Mouse (Mus musculus) retina, postnatal 1 day (tissue): ENCODE results near the gene Slc7a7.
"Not testable (repeated sequence)": the region's sequence is repeated elsewhere in the genome, so short reads cannot be mapped to it uniquely, and the experiment has no call there.

ENCODE experiments used
- DNase-seq: peaks from one replicate; pipeline ENCODE4 v3.0.0-alpha.2; 2012

Gene Slc7a7

DNA sequence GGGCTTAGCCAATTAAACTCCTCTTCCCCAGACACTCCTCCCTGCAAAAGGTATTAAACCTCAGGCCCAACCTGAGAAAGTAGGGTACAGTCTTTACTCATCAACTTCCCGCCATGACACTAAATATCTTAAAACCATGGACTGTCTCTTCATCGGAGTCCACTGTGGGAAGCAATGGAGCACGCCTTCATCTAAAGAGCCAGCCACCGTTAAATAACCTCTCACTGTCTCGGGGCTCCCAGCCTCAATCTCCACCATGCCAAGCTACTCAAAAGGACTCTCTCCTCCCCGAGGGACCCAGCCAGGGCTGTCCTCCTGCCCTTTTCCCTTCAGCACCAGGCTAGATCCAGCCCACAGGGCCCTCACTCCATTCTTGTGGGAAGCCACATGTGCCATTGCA lies 47.0 kb downstream of the Slc7a7 start:
- DNase-seq = no peak

GRCm38 (mm10) chr14:54369372-54369771 lies 48.2 kb downstream of the Slc7a7 start:
- DNase-seq = no peak

- DNase-seq = no peak
Measured at GRCm38 (mm10) chr14:54367429-54368060, 50.0 kb downstream of the Slc7a7 start.

GRCm38 (mm10) chr14:54366581-54366980 lies 51.0 kb downstream of the Slc7a7 start:
- DNase-seq = no peak

DNA sequence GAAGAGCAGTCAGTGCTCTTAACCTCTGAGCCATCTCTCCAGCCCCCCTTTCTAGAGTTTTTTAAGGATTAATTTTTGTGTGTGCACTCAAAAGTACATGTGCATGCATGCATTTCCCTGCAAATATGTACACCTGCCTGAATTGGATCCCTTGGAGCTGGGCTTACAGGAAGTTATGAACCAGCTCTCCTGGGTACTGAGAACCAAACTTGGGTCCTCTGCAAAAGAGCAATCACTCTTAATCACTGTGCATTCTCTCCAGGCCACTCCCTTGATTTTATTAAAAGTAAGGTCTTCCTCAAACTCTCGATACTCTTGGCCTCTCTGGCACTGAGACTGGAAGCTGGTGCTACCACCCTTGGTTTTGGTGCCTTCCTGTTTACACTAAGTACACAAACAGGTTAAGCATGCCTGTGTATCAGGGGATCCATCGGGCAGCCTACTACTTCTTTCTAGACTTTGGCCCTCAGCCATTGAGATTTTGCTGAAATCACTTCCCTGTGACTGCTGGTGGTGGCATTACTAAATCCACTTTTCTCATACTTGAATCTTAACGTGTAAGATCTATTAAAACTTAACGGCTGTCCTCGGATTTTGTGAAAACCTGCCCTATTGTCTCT lies 52.4 kb downstream of the Slc7a7 start:
- no peak for DNase-seq

DNA sequence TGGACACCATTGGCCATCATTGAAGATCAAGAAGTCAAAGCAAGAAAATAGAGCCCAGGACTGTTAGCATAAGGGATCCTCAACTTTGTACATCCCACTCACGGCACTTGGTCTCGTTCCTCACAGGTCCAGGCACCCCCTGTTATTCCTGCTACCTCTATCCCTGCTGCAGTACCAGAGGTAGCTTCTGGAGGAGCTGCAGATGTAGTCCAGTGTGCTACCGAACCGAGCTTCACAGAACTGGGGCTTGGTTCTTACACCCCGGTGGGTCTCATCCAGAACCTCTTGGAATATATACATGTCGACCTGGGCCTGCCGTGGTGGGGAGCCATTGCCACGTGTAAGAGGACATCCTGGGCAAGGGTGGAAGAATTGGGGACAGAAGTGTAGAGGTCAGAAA lies 54.4 kb downstream of the Slc7a7 start:
- no peak for DNase-seq

- DNase-seq = peak; percentile 97
Measured at GRCm38 (mm10) chr14:54360577-54361340, 56.8 kb downstream of the Slc7a7 start, which contains the start of gene Oxa1l. Gene Oxa1l (plus strand): TSS chr14:54360834.

DNA sequence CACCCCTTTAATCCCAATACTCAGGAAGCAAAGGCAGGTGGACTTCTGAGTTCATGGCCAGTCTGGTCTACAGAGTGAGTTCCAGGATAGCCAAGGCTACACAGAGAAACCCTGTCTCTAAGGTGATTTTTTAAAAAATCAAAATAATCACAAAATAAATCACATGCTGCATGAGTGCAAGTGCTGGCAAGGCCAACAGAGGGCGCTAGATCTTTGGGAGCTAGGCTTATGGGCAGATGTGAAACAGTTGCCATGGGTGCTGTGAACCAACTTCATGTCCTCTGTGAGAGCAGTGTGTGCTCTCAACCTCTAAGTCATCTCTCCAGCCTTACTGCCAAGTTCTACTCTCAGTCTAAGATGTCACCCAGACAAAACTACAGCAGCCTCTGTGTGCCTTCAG lies 63.2 kb downstream of the Slc7a7 start:
- DNase-seq = no peak

- DNase-seq = no peak
Measured at GRCm38 (mm10) chr14:54352314-54352713, 65.3 kb downstream of the Slc7a7 start.

DNA sequence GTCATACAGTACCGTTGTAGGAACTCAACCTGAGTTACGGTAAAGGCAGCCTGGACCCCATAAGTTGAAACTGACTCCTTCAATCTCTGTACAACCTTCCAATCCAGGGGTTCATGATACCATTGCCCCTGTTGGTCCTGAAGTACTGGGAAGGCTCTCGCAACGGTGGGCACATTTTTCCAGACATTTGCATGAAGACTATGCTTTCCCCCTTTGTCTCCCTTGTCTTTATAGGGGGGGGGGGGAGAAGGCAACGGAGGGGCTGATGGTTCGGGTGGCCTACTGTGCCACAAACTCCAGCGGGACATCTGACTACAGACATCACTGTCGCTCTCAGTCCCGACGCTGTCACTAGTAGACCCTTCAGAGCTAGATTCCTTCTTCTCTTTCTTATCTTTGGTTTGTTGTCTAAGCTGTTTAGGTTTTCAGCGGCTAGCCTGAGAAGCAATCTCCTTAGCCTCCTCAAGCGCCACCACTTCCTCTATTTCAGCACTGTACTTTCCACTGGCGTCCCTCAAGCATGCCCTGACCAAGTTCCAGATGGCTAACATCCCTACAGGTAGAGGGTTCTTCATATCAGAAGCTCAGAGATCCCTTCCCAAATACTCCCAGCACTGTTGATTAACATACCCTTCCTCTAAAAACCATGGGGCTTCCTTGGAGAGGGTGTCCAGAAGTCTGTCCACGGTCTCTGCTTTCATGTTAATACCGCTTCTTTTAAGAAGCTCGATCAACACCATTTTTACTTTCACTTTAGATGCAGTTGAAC lies 66.6 kb downstream of the Slc7a7 start:
- not testable (repeated sequence) for DNase-seq

DNA sequence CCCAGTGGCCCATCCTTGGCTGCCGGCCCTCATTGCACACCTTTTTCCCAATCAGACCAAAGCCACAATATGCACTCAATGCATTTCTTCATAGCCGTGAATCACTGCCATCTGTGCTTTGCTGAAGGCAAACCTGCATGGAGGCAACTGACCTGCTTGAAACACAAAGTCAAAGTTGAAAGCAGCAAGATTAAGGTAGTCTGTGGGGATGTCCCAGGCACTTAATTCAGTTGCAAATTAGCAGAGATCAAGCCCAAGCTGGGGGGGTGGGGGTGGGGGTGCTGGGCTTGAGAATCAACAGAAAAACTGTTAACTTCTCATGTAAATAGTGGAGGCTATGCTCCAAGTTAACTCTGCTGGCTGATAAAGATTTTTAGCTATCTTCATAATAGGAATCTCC lies 75.8 kb downstream of the Slc7a7 start:
- DNase-seq = not testable (repeated sequence)

DNA sequence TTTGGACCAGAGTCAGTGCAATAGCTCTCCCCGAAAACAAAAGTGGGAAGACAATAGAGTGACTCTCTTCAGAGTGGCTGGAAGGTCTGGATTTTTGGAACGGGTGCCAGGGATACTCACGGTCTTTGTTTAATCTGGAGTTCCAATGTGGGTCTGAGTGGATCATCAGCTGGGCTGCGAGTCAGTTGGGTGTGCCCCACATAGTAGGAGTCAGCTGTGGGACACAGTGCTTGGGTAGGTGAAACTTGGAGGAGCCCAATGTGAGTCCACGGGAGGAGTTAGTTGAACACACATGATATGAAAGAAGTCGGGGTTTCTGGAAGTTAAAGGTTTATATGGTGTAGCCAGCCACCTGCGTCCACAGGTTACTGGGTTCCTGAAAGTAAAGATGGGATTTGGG lies 76.7 kb downstream of the Slc7a7 start:
- DNase-seq = no peak

- DNase-seq = peak; percentile 46
Measured at GRCm38 (mm10) chr14:54333452-54334189, 84.0 kb downstream of the Slc7a7 start.

DNA sequence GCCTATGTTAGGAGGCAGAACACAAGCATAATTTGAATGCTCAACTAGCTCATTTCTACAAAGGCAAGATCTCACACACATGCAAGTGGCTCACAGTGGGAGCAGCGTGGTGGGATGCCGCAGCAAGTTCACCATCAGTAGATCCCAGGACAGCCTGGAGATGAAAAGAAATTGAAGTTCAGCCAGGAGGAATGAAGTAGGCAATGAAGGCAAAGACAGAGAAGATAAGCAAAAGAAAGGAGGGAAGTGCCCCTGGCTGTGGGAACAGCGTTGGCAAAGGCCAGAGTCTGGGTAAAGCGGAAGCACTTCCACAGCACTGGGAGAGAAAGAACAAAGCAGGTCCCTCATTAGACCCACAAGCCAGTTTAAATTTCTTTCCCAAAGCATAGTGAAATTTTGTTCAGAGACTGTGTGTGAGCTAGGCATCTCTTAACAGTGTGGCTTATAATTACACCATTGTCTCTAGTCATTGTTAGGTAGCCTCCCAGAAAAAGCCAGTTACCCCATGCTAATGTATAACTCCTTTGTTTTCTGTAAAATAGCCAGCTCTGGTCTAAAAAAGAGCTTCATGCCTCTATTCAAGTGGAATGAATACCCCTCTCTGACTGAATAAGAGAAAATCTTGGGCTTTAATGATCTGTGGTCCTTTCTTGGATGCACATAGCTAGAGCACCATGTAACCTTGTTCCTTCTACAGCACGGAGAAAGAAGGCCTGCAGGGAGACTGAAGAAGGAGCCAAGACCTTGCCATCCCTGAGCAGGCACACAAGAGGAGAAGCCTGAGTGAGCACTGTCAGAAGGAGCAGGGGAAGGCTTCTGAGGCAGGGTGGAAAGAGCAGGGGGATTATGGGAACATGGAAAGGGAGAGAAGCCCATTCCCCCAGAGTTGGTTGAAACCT lies 85.2 kb downstream of the Slc7a7 start:
- DNase-seq = peak; percentile 86

DNA sequence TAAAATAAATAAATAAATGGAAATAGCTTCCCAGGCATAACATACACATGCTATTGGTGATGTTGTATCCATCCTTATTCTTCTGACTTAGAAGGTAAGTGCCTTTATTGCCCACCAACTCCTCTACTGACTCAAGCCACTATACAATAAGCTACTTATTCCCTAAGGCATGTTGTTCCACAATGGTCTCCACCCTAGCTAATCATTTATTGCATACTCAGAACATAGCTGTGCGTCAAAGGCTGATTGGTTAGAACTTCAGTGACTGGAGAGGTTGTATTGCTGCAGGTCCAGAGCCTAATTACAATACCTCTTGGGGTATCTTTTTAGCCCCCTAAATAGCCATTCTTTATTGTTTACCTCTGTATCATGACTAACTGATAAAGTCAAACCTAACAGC lies 86.4 kb downstream of the Slc7a7 start:
- no peak for DNase-seq

GRCm38 (mm10) chr14:54329201-54329600 lies 88.4 kb downstream of the Slc7a7 start:
- DNase-seq = no peak

GRCm38 (mm10) chr14:54328548-54328947 lies 89.0 kb downstream of the Slc7a7 start:
- DNase-seq = no peak

GRCm38 (mm10) chr14:54324486-54324885 lies 93.1 kb downstream of the Slc7a7 start:
- DNase-seq = no peak

GRCm38 (mm10) chr14:54321556-54322376 lies 95.8 kb downstream of the Slc7a7 start:
- DNase-seq = no peak
